Mouse (Mus musculus): Measurements from ENCODE around the gene Itpr2. TPM values are rescaled to one million over a fixed set of nuclear protein-coding genes. Genes with fewer than 3 reads are reported as not detected.

Itpr2 gene
- 31.9 and 35.8 TPM in 2 replicates for polyA plus RNA-seq (2012; rRNA removed)

GRCm38 (mm10) chr6:146501866-146502804, at the start of gene Itpr2:
Gene Itpr2, minus strand, starts transcription at chr6:146502223.
- TF ChIP-seq POLR2A (IDR thresholded peaks at IDR 0.05; ENCODE audit: low read depth, low read length) (peak; percentile 48), CTCF (conservative IDR thresholded peaks at IDR 0.05; ENCODE audit: insufficient read depth, insufficient read length, low read depth, low read length) (0 out of 2 replicates have a peak, but pooled peaks have one; percentile 18)
- peak; percentile 94 for DNase-seq
- H3K27ac ChIP-seq (ENCODE audit: insufficient read depth, low read depth, low read length) = peak within 1 kb of the TSS; percentile 71
- no peaks in the 10 kb centered on the region for H3K27me3 ChIP-seq (replicated peaks; ENCODE audit: control insufficient read depth, insufficient read depth, low read length)
- H3K36me3 ChIP-seq (ENCODE audit: control insufficient read depth, insufficient read depth, low read length) = no peaks in the 10 kb centered on the region
- peak within 1 kb of the TSS; percentile 63 for H3K4me3 ChIP-seq (ENCODE audit: insufficient read depth, low read depth, low read length)
- peaks cover 8% of the 10 kb centered on the region; the same call in 1 of the 2 replicates for H3K4me1 ChIP-seq (ENCODE audit: control insufficient read depth, insufficient read depth, low read length)
- WGBS = under 1% methylated on average over 70 of the region's 70 CpGs

GRCm38 (mm10) chr6:146551326-146551725, 49.3 kb upstream of the Itpr2 start:
- no peak overlapping the region for H3K4me3 ChIP-seq (ENCODE audit: insufficient read depth, low read depth, low read length)
- H3K27me3 ChIP-seq (replicated peaks; ENCODE audit: control insufficient read depth, insufficient read depth, low read length) = no peaks in the 10 kb centered on the region
- H3K27ac ChIP-seq (ENCODE audit: insufficient read depth, low read depth, low read length) = no peak overlapping the region
- peaks cover 7% of the 10 kb centered on the region for H3K36me3 ChIP-seq (ENCODE audit: control insufficient read depth, insufficient read depth, low read length)
- no peak for DNase-seq
- TF ChIP-seq POLR2A (IDR thresholded peaks at IDR 0.05; ENCODE audit: low read depth, low read length) (no peak), CTCF (conservative IDR thresholded peaks at IDR 0.05; ENCODE audit: insufficient read depth, insufficient read length, low read depth, low read length) (no peak)
- H3K4me1 ChIP-seq (ENCODE audit: control insufficient read depth, insufficient read depth, low read length) = no peaks in the 10 kb centered on the region

- peaks cover 4% of the 10 kb centered on the region for H3K36me3 ChIP-seq (ENCODE audit: control insufficient read depth, insufficient read depth, low read length)
- 88% methylated on average over 2 of the region's 2 CpGs for WGBS
- H3K27ac ChIP-seq (ENCODE audit: insufficient read depth, low read depth, low read length) = no peak overlapping the region
- H3K4me3 ChIP-seq (ENCODE audit: insufficient read depth, low read depth, low read length) = no peak overlapping the region
- no peaks in the 10 kb centered on the region for H3K27me3 ChIP-seq (replicated peaks; ENCODE audit: control insufficient read depth, insufficient read depth, low read length)
- H3K4me1 ChIP-seq (ENCODE audit: control insufficient read depth, insufficient read depth, low read length) = no peaks in the 10 kb centered on the region
- TF ChIP-seq POLR2A (IDR thresholded peaks at IDR 0.05; ENCODE audit: low read depth, low read length) = no peak
- no peak for TF ChIP-seq CTCF (conservative IDR thresholded peaks at IDR 0.05; ENCODE audit: insufficient read depth, insufficient read length, low read depth, low read length)
- DNase-seq = no peak
These were observed 48.4 kb upstream of the Itpr2 start for GRCm38 (mm10) chr6:146550421-146550820.

- no peak overlapping the region for H3K27ac ChIP-seq (ENCODE audit: insufficient read depth, low read depth, low read length)
- no peaks in the 10 kb centered on the region for H3K27me3 ChIP-seq (replicated peaks; ENCODE audit: control insufficient read depth, insufficient read depth, low read length)
- H3K36me3 ChIP-seq (ENCODE audit: control insufficient read depth, insufficient read depth, low read length) = no peaks in the 10 kb centered on the region; the same call in 1 of the 2 replicates
- 73% methylated on average over 5 of the region's 5 CpGs for WGBS
- no peaks in the 10 kb centered on the region for H3K4me1 ChIP-seq (ENCODE audit: control insufficient read depth, insufficient read depth, low read length)
- no peak for TF ChIP-seq POLR2A (IDR thresholded peaks at IDR 0.05; ENCODE audit: low read depth, low read length)
- TF ChIP-seq CTCF (conservative IDR thresholded peaks at IDR 0.05; ENCODE audit: insufficient read depth, insufficient read length, low read depth, low read length) = no peak
- DNase-seq = no peak
- H3K4me3 ChIP-seq (ENCODE audit: insufficient read depth, low read depth, low read length) = no peak overlapping the region
These were observed 43.4 kb upstream of the Itpr2 start for GRCm38 (mm10) chr6:146545289-146545865.

- H3K36me3 ChIP-seq (ENCODE audit: control insufficient read depth, insufficient read depth, low read length) = no peaks in the 10 kb centered on the region; the same call in 1 of the 2 replicates
These were observed 42.6 kb upstream of the Itpr2 start for GRCm38 (mm10) chr6:146544622-146545021.

GRCm38 (mm10) chr6:146540386-146540785, 38.4 kb upstream of the Itpr2 start:
- Histone ChIP-seq H3K27ac (ENCODE audit: insufficient read depth, low read depth, low read length) (no peak overlapping the region), H3K4me3 (ENCODE audit: insufficient read depth, low read depth, low read length) (no peak overlapping the region), H3K27me3 (replicated peaks; ENCODE audit: control insufficient read depth, insufficient read depth, low read length) (no peaks in the 10 kb centered on the region), H3K4me1 (ENCODE audit: control insufficient read depth, insufficient read depth, low read length) (no peaks in the 10 kb centered on the region), H3K36me3 (ENCODE audit: control insufficient read depth, insufficient read depth, low read length) (no peaks in the 10 kb centered on the region)
- TF ChIP-seq POLR2A (IDR thresholded peaks at IDR 0.05; ENCODE audit: low read depth, low read length) (no peak), CTCF (conservative IDR thresholded peaks at IDR 0.05; ENCODE audit: insufficient read depth, insufficient read length, low read depth, low read length) (no peak)
- DNase-seq = no peak
- WGBS = 62% methylated on average over 3 of the region's 3 CpGs

More at GRCm38 (mm10) chr6:146544622-146545021, 42.6 kb upstream of the Itpr2 start:
- no peak for DNase-seq
- TF ChIP-seq CTCF (conservative IDR thresholded peaks at IDR 0.05; ENCODE audit: insufficient read depth, insufficient read length, low read depth, low read length) (no peak), POLR2A (IDR thresholded peaks at IDR 0.05; ENCODE audit: low read depth, low read length) (no peak)
- H3K27ac ChIP-seq (ENCODE audit: insufficient read depth, low read depth, low read length) = no peak overlapping the region
- no peak overlapping the region for H3K4me3 ChIP-seq (ENCODE audit: insufficient read depth, low read depth, low read length)
- no peaks in the 10 kb centered on the region for H3K4me1 ChIP-seq (ENCODE audit: control insufficient read depth, insufficient read depth, low read length)
- 88% methylated on average over 1 of the region's 1 CpGs for WGBS
- H3K27me3 ChIP-seq (replicated peaks; ENCODE audit: control insufficient read depth, insufficient read depth, low read length) = no peaks in the 10 kb centered on the region

- TF ChIP-seq CTCF (conservative IDR thresholded peaks at IDR 0.05; ENCODE audit: insufficient read depth, insufficient read length, low read depth, low read length) = no peak
- TF ChIP-seq POLR2A (IDR thresholded peaks at IDR 0.05; ENCODE audit: low read depth, low read length) = no peak
These were observed 36.6 kb upstream of the Itpr2 start for GRCm38 (mm10) chr6:146538661-146539060.

More at GRCm38 (mm10) chr6:146538661-146539060, 36.6 kb upstream of the Itpr2 start:
- Histone ChIP-seq H3K36me3 (ENCODE audit: control insufficient read depth, insufficient read depth, low read length) (no peaks in the 10 kb centered on the region), H3K27ac (ENCODE audit: insufficient read depth, low read depth, low read length) (no peak overlapping the region), H3K27me3 (replicated peaks; ENCODE audit: control insufficient read depth, insufficient read depth, low read length) (no peaks in the 10 kb centered on the region), H3K4me1 (ENCODE audit: control insufficient read depth, insufficient read depth, low read length) (no peaks in the 10 kb centered on the region), H3K4me3 (ENCODE audit: insufficient read depth, low read depth, low read length) (no peak overlapping the region)
- DNase-seq = no peak
- 75% methylated on average over 4 of the region's 4 CpGs for WGBS

All from kidney, adult 2 months (tissue).